Mouse (Mus musculus): Measurements from ENCODE around the gene Foxm1.

Foxm1 gene

DNA sequence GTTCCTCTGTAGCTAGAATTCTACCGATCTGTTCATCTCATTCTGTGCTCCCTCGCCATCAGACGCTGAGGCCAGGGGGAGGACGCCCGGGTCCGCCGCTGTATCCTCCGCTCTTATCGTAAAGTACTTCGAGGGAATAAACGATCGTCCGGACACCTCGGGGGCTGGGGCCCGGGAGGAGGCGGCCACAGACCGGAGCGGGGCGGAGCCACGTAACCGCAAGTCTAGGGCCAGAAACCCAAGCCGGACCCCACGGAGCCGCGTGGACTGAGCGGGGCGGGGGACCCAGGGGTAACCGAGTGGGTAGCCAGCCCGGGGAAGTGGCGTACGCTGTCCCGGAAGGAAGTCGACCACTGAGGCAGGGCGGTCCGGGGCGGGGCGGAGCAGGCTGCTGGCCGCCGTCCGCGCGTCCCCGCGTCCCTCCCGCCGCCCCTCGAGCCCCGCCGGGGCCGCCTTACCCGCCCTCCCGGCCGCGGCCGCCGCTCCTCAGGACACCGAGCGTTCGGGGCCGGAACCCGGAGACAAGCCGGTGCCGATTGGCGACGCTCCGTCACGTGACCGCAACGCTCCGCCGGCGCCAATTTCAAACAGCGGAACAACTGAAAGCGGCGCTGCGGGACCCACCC, at the start of gene Foxm1, which contains the start of gene Rhno1:
Gene Foxm1, plus strand, starts transcription at position 587 of the 626 bp plus-strand sequence.
Gene Rhno1, minus strand, starts transcription at position 531 of the 626 bp plus-strand sequence.
- peak; percentile 86 for DNase-seq

DNA sequence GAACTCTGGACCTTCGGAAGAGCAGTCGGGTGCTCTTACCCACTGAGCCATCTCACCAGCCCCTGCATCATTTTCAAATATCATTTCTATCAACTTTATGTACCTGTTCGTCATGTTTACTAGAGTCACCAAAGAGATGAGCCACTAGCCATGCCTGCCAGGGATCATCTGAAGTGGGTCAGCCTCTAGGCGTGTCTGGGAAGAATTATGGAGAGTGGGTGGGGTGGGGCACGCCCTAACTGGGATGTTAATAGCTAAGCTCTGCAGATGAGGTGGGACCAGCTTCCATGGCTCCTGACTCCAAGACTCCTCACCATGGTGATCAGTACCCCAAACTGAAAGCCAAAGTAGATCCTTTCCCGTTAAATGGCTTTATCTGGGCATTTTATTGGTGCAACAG, 48.0 kb upstream of the Foxm1 start:
- DNase-seq = no peak

DNA sequence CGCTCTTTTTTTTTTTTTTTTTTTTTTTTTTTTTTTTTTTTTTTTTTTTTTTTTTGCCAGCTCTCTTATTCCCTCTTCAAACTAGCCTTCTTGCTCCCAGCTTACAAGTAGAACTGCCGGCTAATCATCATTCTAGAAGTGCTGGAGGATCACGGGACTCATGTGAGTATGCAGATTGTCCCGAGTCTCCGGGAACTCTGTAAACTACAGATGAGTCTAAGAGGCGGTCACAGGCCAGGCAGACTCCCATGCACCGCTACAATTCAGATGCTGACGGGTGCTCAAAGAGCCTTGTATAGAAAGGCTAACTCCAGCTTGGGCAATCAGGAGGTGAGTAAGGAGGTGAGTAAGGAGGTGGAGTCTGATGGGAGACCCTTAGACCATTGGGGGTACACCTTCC, 47.2 kb upstream of the Foxm1 start:
- no peak for DNase-seq

DNA sequence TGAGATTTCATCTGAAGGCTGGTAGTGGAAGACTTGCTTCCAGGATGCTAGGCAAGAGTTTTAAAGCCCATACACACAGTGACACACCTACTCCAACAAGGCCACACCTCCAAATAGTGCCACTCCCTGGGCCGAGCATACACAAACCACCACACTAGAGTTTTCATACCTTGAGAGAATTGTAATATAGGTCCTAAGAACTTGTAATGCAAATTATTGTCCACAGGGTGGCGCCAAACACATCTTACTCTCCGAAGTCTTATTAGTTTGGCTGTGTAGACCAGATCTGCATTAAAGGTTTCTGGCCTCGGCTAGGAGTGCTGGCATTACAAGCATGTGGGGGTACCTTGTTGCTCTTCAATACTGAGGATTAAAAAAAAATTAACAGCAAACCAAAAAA, 44.5 kb upstream of the Foxm1 start:
- peak; percentile 69 for DNase-seq

DNA sequence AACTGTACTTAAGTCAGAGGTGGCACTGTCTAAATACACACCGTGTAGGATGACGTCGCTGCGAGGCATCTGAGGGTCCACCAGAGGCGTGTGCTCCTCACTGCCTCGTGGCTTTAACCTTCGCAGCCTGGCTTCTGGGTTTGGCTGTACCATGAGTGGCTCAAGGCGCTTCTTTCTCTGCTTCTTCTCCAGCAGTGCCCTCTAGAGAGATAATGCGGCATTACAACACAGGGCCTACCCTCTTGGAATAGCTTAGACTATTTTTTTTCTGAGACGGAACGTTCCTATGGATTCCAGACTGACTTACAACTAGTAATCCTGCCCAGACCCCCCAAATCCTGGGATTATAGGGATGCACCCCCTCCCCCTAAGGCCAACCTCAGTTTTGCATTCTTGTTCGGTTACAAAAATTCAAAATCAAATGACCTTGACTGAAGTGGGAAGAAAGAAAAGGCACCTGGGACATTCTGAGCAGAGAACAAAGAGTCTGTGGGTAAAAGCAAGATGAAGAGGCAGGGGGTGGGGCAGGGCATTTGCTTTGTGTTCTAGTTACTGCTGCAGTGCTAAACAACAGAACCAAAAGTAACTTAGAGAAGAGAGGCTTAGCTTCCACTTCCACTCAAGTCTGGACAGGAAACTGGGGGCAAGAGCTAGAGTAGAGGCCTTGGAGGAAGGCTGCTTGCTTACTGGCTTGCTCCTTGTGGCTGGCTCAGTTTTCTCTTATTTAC, 28.2 kb upstream of the Foxm1 start:
- DNase-seq = peak; percentile 91

DNA sequence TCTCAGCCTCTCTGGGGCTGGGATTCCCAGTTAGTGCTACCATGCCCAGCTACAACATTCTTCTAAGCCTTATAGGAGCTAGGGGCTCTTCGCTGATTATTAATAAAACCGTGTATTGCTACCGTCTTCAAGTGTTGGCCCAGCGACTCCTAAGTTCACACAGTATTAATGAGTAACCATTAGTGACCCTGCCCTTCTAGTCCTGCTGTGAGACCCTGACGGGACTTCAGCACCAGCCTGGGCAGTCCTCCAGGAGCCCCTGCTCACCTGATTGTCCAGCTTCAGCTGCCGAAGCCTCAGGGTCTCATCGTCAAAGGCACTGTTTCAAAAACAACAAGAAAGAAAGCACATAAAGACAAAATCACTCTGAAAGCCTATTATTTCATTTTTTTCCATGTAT, 25.3 kb upstream of the Foxm1 start:
- DNase-seq = no peak

DNA sequence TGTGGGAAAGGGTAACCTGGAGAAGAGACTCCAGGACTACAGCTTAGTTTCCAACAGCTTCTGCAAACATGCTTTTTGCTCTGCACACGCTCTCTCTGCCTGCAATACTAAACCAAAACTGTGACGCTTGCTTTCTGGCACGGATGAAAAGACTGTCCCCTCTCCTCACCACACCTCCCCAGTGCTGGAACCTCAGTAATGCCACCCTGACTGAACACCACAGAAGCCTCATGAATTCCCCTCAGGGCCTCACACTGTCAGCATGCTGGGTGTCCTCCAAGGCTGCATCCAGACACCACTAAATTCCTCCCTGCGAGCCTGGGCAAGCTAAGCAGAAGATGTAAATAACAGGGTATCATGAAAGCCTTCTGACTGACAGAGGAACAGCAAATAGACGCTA, 23.9 kb upstream of the Foxm1 start:
- DNase-seq = peak; percentile 31

DNA sequence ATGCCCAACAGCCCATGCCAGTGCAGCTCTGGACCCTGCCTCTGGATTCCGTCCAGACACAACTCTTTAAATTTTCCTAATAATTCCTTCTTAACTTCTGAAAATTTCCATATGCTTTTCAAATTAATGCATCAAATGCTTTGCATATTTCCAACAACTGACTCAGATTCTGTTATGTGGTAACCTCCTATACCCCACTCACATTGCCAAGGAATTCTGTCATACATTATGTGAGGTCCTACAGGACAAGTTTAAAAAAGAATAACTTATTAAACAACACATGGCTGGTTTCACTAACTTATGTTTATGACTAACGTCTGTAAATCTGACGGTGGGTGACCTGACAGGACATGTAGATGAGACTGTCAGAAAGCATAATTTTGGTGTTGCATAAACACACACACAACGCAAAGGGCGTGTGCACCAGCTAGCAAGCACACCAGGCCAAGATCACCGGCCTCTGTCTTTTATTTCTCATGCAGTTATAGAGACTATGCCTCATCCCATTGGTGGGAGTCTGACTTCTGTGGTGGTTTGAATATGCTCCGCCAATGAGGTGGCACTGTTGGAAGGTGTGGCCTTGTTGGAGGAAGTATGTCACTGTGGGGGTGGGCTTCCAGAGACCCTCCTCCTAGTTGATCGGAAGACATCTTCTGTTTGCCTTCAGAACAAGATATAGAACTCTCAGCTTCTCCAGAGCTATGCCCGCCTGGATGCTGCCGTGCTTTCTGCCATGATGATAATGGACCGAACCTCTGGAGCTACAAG, 20.6 kb upstream of the Foxm1 start:
- DNase-seq = no peak

DNA sequence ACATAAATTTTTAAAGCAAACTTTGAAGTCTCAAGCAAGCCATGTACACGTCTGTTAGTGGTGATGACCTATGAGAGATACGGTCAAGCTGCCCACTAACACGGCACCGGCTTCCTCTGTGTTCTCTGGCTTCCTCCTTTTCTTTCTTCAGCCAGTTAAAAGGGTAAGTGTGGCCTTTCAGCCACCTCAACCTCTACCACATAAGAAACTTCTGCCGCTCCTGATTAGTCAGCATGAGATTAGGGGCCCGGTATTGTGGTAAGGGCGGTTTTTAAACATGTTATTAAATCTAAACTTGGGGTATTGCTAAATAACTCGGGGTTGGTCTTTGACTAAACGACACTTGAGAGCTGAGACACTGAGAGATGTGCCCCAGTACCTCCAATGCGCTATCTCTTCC, 17.1 kb upstream of the Foxm1 start:
- no peak for DNase-seq

DNA sequence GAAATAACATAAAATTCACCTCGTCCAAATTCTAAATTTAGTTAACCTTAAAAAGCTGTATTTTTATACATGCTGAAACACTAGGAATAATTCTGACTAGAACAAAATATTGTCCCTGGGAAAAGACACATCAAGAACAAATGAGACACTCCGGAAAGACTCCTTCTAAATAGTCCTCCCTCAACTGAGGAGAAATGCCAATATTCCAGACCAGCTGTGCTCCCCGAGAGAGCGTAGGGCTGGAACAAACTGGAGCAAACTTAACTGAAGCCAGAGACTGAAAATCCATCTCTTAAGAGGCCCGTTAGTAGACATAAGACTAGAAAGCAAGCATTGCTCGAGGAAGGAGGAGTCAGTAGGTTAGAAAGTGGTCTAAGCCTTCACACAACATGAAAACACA, 16.0 kb upstream of the Foxm1 start:
- DNase-seq = no peak

DNA sequence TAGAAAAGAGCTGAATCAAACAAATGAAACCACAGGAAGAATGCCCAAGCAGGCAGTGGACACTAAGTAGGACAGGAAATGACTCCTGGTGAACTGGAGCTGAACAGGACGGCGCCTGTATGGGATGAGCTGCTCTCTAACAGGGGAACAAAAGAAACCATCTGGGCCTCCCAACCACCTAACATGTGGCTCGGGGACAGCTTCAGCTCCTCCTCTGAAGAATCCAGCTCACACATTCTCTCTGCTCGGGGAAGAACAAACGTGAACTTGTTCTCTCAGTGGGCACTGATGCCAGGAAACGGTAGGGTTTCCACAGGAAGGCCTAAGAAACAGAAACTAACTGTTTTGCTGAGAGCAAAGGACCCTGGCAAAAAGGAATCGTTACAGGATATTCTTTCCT, 13.1 kb upstream of the Foxm1 start:
- peak; percentile 39 for DNase-seq

DNA sequence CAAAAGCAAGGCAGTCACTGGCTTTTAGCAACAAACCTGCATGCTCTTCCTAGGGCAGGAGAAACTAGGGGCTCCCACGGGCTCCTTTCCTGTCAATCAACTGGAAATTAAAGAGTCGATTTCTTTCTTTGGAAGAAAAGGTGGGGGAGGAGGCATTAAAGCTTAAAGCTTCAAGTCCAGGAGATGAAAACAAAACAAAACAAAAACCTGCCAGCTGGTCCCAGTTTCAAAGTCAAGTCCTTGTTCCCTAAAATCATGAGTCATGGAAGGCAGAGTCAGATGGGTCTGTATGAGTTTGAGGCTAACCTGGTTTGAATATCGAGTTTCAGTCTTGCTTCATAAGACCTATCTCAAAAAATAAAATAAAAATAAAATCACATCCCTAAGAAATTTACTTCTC, 8.6 kb upstream of the Foxm1 start:
- no peak for DNase-seq

DNA sequence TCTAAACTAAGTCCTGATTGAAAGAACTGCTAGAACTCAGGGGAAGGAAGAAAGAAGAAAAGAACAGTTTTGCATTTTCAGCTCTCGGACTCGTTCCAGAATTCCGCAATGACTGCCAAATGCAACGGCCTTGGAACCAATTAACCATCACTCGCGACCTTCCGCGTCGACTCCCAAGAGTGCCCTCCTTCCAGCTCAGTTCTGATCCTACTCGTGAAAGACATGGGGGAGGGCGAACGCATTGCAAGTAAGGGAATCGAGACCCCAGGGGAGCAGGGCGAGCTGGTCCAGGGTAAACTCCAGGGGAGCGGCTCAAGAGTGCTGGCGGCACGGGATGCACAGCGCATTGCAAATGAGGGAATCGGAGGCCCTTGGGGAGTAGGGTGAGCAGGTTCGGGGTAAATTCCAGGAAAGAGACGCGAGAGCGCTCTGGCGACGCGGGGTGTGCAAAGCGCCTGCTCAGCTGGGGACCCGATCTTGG, 7.5 kb upstream of the Foxm1 start:
- DNase-seq = peak; percentile 57

DNA sequence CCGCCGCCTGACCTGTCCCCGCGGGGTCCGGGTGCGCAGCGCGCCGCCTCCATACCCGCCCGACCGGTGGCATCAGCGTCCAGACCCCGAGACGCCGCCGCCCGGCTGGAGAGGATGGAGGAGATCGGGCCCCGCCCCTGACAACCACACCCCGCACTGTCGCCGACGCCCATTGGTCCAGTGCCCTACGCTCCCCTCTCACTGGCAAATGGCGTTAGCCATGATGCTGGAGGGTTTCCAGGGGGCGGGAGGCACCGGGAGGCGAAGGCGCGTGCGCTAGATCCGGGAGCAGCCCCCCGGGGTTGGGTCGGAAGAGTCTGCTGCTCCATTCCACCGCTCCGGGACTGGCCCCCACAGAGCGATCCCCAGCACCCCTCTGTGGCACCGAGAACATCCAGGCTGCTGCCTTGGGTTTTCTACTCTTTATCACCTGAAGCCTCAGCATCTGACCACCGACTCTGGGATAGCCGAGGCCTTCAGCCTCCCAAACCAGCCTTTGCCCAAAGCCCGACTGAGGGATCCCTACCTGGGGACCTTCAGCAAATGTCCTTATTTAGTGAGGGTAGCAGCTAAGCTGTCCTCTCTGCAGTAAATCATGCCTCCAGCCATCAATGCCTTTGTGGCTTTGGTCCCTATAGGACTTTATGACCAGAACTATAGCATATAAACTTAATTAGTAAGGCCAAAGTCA, 6.9 kb upstream of the Foxm1 start, which contains the start of gene Tulp3:
Gene Tulp3, minus strand, starts transcription at position 126 of the 691 bp plus-strand sequence.
- peak; percentile 98 for DNase-seq

DNA sequence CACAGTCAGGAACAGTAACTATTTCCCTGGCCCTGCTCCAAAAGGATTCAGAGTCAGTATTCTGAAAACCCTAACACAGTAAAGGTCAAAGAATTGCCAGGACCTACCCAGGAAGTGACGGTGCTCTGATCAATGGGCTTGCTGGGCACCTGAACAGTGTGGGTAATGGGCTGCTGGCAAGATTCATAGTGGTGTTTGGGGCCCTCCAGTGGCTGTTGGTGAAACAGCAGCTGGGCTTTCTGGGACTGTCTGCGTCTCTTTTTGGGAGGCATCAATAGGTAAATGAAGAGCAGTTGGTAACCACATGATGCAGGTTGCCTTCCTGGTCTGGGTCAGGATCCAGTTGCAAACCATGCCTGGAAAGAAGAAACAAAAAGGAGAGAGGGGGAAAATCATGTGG, 3.8 kb upstream of the Foxm1 start:
- DNase-seq = peak; percentile 71

DNA sequence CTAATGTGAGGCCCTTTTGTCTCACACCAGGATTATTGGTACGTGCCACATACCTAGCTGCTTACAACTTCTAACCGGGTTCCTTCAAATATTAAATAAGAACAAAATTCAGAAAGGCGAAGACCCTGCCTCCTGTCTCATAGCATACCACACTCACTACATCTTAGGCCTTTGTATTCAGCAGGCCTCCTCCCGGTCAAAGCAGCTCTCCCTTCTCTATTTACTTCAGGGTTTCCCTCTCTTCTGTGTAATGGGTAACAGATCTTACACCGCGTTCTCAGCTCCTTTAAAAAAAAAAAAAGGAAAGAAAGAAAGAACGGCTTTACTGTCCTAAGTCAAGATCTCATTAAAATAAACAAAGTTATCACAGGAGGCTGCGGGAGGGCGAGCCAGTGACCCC, 866 bp upstream of the Foxm1 start:
- no peak for DNase-seq

DNA sequence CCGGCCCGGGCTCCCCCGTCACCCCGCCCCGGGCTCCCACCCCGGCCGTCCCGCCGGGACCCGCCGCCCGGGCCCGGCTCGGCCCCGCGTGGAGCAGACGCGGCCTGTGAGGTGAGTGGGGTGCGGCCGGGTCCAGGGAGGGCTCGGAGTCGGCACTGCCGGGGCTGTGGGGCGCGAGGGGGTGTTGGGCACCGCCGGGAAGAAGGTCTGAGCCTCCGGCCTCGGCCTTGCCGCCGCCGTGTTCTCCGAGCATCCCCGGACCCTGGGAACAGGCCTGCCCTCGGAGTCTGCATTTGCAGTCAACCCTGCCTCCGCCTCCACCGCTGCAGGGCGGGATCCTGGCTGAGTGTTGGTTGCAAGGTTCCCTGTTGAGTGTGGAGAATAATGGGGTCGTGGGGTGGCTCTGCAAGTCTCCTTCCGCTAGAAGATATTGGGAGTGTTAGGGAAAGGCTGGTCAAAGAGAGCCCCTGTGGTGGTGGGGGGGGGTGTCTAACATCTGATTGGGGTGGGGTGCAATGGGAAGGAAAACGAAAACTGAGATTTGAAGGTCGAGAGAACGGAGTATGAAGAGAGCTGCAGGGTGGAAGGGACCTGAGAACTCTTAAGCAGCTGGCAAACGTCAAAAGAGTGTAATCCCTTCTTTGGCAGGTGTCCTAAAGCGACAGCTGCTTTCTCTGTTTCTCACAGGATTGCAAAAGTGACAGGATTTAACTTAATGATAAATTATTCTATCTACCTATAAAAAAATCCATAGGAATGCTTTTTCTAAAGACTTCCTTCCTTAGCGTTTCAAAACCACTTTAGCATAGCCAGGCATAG, 449 bp downstream of the Foxm1 start:
- peak; percentile 15 for DNase-seq

DNA sequence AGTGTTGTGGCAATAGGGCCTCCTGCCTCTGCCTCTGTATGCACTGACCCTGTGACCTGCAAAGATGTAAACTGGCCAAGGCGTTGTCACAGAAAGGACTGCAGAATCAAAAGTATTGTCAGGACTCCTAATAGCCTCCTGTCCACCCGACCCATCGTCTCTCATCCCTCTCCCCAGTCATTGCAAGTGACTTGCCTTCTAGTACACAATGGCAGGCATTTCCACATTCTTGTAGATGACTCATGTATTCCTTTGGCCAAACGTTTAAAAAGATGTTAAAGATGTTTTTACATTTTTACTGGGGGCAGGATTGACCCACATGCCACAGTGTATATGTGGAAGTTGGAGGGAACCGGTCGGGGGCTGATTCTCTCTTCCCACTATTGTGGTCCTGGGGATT, 2.0 kb downstream of the Foxm1 start:
- DNase-seq = no peak

DNA sequence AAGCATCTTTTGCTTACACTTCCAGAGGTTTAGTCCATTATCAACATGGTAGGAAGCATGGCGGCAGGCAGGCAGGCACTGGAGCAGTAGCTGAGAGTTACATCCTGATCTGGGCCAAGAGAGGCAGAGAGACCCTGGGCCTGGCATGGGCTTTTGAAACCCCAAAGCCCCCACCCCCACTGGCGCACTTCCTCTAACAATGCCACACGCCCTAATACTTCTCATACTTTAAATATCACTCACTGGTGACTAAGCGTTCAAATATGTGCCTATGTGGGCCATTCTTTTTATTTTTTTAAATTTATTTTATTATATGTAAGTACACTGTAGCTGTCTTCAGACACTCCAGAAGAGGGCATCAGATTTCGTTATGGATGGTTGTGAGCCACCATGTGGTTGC, 3.7 kb downstream of the Foxm1 start:
- DNase-seq = no peak

DNA sequence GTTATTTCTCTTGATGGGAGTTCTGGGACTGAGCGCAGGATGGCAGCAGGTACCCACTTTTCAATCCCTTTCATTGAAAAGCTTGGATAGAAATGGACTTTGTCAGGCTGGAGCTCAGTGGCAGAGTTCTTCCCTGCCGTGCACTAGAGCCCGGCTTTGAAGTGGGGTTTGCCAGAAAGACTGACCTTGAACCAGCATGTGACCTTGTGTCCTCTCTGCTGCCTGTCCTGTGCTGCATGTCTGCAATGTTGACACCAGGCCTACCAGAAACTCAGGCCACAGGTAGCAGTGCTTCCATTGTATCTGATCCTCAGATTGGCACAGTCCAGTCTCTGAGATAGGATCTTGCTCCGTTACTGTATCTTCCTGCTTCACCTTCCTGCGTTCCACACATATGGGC, 7.3 kb downstream of the Foxm1 start:
- no peak for DNase-seq

DNA sequence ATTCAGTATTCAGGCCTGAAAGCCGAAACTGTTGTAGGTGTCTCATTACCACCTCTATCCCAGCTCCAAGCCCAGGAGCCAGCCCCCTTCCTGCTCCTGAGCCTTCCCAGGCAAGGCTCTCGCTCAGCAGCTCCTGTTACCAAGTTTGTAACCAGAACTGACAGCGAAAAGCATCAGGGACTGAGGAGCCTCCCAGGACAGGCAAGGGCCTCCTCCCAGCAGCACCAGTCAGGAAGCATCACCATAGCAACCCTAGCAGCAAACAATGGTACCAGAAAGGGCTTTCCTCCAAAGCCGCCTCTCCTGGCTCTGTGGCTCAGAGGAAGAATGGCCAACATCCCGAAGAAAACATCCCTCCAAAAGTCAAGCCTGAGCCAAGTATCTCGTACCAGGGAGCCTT, 12.4 kb downstream of the Foxm1 start, which contains the start of the genes Tex52 and Gm44596:
Gene Tex52, plus strand, starts transcription at position 265 of the 400 bp plus-strand sequence.
Gene Gm44596, plus strand, starts transcription at position 312 of the 400 bp plus-strand sequence.
- peak; percentile 71 for DNase-seq
